Mouse (Mus musculus) regulatory T cell (primary cell): ENCODE measurements around the gene Ap1ar.

Experiments used
- in situ Hi-C: fragments of 300-600 bp; cut with MboI, MseI; formaldehyde crosslinking; loops from one replicate; pipeline ENCODE4 v1.15.1; 2025; ENCODE audit warnings: high pct_unique_total_duplicates

Ap1ar gene

DNA sequence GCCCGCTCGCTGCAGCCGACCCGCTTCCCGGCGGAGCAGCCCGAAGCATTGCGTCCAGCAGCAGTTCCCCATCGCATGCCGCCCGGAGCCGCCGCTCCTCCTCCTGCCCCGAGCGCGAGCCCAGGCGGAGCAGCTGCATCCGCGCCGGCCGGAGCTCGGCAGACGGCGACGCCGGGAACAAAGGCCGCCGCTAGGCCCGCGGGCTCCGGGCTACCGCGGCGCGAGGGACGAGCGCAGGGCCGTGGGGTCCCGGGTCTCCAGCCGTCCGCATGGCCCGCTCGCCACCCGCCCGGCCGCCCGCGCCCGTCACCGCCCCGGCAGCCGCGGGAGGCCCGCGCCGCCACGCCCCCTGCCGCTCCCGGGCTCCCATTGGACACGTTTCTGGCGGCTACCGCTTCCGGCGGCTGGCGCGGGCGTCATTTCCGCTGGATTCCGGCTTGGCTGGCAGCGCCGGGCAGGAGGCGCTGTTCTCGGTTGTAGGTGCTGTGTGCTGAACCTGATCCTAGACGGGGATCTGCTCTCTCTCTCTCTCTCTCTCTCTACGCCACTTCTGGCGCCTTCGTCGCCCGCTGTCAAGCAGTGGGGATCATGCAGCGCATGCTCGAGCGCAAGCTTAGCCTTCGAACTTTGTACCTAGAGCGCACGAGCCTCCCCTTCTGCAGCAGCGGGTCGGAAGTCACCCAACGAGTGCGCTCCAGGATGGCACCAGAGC is at the start of gene Ap1ar:
Ap1ar (minus strand) TSS at position 370 of the 712 bp plus-strand sequence.
- in situ Hi-C loops = no loop called here

DNA sequence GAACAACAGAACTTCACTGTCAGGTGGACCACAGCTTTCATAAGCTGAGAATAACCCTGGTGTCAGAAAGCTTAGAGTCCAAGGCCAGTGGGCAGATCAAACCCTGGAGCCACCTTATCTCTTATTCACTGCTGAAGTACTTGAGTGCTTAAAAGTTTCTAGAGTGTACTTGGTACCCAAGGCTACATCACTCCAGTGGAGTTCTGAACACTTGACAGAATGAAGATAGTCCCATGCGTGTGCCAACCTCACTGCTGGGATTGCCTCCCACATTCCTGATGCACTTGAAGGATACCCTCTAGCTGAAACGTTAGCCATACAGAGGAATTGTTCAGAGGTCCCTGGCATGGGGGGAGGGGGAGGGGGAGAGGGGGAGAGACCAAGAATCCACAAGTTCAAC is 44.4 kb upstream of the Ap1ar start:
- in situ Hi-C loops = loop anchor here (10.0 kb wide), 1 partner anchor 1333 kb away; no protein-coding TSS in a partner anchor

DNA sequence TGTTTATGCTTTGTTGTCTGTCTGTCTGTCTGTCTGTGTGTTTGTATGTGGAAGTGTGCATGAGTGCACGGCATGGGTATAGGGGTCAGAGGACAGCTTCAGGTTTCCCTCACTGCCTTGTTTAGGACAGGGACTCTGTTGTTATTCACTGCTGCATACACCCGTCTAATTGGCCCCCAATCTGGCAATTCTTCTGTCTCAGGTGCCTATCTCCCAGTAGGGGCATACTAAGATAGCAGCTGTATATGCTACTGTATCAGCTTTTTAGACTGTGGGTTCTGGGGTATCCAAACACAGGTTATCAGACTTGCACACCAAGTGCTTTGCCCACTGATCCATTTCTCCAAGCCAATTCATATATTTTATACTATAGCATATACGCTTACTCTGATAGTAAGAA is 42.6 kb upstream of the Ap1ar start:
- in situ Hi-C loops = loop anchor here (10.0 kb wide), 1 partner anchor 1335 kb away; no protein-coding TSS in a partner anchor

DNA sequence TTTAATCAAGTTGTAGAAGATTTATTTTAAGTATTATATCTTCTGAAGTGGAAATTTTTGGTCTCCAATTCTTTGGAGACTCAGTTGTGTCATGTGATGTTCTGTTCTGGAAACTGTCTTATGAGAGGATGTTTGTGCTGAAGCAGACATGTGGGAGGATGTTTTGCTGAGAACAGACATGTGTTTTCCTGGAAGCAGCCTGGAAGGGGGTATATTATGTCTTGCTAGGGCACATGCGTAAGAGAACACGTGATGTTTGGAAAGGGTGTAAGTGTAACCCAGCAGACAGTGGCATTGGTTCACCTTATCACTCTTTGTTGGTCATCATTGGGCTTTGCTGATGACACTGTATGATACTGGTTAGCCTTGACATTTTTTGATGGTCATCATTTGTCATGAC is 38.2 kb upstream of the Ap1ar start:
- in situ Hi-C loops = no loop called here

DNA sequence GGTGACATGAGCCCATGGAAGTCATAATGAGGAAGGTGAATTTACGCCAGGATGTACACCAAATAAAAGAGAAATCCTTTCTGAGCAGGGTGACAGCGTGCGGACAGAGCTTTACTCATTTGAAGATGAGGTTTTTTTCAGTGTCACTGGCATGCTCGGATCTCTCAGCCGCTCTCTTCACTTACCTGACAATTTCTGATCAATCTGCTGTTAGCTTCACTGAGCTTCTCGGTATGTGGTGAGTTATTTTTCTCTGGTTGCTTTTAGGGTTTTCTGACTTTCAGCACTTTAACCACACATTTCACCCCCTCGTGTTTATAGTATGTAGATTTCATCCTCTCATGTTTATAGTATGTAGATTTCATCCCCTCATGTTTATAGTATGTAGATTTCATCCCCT is 37.7 kb upstream of the Ap1ar start:
- in situ Hi-C loops = no loop called here

DNA sequence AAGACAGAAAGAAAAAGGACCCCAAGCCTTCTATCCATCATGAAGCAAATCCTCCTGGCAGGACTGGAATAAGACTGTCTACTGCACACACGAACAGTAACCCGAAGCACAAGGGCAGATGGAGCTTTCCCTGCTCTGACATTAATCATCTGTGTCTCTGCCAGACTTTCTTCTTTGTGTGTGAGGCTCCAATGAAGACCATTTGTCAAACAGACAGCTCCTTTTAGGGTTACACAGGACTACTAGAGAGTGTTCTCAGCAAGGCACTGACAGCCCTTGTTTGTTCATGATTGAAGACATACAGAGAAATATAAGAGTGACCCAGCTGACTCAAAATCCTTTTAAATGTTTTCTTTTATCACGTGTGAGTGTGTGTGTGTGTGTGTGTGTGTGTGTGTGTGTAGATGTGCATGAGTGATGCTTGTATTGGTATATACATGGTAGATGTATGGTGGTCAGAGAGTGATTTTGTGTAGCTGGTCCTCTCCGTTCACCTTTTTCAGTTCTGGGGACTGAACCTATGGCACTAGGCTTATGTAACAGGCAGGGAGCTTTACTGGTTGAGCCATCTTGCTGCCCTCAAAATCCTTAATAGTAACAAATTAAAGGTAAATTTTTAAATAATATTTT is 37.0 kb upstream of the Ap1ar start:
- in situ Hi-C loops = no loop called here

DNA sequence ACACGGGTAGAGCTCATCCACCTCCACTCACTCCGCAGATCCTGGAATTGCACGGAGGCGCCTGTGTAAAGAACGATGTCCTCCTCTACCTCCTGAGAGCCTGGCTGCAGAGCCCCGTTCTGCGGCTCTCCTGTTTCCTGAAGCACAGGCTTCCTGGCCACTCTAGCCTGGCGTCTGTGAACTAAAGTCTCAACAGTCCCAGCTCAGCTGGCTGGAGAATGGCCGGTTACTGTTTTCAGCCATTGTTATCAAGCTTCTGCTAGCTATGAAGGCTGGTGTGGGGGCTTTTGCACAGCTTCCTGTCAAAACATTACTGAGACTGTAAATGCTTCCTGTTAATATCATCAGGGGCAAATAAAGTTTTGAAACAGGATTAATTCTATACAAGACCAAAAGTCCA is 34.3 kb upstream of the Ap1ar start:
- in situ Hi-C loops = no loop called here

DNA sequence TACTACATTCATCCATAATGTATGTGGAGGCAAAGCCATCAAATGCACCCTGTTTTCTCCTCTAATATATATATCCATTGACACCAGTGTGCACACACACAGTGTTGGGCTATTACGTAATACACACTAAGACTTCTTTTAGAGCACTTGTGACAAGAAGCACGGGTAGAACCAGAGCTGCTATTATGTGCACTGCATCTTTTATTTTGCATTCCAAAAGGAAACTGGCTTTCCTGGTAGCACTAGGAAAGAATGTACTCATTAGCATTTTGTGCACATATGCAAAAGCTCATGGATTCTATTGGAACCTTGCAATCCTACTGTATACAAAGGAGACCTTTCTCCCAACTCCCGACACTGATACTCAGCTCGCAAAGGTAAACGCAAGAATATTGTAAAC is 31.6 kb upstream of the Ap1ar start:
- in situ Hi-C loops = no loop called here

DNA sequence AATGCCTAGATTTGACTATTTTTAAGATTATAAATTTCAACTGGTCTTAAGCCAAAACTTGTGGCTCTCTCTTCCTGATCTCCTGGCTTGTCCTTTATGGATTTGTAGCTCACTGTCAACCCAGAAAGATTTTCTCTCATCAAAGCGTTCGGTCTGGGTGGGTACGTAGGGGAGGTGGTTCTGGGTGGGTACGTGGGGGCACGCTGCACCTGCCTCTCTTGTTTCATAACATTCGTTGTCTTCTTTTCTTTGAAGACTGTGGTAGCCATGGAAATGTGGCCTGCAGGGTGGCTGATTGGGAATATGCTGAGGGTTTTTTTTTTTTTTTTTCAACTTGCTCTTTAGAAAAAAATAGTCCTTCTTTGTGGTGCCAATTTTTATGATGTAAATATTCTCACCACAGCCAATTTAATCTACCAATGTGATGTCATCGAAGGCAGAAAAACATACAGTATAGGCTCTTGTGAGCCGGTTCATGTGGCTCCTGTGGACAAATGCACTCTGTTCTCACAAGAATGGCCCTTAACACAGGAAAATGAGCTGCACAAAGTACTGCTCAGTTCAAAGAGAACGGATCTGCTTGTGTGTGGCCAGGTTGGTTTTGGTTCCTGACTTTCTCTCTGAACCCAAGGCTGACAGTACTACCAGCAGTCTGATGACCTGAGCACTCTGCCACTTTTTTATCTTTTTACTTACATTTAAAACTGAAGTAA is 30.9 kb upstream of the Ap1ar start:
- in situ Hi-C loops = no loop called here

DNA sequence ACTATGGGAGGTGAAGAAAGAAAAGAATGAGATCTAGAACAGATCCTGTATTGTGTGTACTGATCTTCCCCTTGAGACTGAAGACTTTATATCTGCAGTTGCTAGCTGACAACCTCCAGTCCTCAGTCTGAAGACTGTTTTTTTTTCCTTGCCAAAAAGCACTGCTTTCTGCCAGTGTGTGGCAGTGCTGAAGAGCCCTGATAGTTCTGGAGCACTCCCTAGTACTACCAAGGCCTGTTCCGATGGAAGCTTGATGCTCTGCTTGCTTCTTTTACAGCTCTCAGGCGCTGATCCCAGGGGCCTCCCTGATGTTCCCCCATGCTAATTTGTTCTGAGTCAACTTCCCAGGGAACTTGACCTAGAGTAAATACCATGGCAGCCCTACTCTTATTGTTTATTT is 26.9 kb upstream of the Ap1ar start:
- in situ Hi-C loops = no loop called here

DNA sequence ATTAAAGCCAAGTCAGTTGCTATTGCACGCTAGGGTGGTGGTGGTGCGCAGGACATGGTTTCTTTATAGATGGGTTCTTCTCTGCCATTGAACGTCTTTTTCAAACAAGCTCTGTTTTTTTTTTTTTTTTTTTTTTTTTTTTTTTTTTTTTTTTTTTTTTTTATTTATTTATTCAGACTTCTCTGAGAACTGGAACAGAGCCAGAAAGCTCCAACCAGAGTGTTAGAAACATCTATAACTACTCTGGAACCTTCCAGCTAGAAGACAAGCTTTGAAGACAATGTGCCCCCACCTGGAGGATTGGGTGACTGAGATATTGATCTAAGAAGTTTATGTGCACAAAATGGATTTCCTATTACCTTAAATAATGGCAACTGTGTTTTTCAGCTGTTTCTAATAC is 26.2 kb upstream of the Ap1ar start:
- in situ Hi-C loops = no loop called here

DNA sequence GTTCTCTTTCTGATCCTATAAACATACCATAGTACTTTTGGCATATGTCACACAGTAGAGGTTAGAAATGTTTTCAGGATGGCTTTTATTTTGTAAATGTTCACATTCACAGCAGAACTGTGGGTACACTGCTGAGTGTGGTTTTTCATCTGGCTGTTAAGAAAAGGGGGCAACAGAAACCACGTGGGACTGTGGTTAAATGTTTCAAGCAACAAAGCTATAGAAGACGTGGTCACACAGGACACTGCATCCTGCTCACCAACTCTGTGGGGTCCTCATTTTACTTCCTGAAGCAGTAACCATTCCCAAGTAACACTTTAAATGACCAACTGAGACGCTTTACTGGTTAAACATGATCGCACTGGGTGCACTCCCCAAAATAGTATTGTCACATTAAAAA is 25.2 kb upstream of the Ap1ar start:
- in situ Hi-C loops = no loop called here

DNA sequence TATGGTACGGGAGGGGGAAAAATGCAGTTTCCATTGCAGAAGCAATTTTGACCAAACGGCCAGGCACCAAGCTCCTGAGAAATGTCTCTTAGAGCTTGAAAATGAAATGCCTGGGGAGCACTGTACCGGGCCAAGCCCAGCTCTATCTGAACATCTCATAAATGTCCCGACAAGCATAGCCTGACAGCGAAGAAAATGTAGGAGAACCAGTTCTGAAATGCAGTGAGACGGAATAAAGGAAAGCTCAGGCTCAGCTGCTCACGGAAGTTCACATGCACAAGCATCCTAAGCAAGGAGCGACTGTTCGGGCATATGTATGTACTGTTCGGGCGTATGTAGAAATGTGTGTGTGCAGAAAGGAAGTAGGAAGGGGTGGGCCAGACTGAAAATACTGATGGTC is 24.0 kb upstream of the Ap1ar start:
- in situ Hi-C loops = no loop called here

DNA sequence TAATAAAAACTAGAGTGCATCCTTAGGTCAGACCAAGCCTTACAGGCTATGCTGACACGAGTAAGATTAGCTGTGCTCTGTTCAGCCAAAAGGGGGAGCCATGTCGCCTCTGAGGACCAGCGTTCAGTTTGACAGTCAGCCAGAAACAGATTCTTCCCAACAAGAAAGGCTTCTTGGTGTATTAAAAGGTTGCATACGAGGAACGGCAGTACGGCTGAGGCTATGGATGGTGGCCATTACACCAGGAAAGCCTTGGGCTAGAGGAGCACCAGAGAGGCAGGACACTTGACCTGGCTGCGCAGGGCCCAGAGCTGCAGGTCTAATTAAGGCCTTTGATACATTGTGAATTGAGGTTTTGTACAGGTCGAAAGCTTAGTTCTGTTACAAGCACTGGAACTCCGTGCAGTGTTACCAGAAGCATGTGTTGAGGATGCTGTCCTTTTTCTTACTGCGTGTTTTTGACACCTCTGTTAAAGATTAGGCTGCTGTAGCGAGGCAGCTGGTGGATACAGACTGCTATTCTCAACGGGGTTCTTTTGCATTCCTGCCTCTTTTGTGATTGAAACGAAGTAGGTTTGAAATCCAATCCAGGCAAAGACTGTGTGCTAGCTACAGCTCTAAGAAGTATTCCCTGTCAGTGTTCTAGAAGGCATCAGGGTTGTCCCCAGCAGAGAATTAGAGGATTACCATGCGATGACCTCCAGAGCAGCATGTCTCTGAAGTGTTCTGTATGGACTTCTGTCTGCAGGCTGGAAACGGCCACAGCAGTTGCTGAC is 16.3 kb upstream of the Ap1ar start:
- in situ Hi-C loops = loop anchor here (5.0 kb wide), 1 partner anchor 89 kb away; no protein-coding TSS in a partner anchor

DNA sequence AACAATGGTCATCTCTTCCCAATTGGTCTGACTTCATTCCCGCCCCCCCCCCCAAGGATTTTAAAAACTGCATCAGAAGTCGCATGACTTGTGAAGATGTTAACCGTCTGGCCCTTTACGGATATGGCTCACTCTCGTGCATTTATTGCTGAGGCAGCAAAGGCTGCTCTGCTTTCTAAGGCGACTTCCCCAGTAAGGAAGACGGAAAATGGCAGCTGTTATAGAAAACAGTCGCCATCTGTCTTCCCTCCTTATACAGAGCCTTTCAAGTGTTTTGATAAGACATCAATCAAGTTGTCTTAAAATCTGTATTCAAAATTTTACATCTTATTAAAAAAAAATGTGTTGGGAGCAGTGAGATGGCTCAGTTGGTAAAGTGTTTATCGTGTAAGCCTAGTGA is 15.4 kb upstream of the Ap1ar start:
- in situ Hi-C loops = loop anchor here (5.0 kb wide), 1 partner anchor 90 kb away; no protein-coding TSS in a partner anchor

DNA sequence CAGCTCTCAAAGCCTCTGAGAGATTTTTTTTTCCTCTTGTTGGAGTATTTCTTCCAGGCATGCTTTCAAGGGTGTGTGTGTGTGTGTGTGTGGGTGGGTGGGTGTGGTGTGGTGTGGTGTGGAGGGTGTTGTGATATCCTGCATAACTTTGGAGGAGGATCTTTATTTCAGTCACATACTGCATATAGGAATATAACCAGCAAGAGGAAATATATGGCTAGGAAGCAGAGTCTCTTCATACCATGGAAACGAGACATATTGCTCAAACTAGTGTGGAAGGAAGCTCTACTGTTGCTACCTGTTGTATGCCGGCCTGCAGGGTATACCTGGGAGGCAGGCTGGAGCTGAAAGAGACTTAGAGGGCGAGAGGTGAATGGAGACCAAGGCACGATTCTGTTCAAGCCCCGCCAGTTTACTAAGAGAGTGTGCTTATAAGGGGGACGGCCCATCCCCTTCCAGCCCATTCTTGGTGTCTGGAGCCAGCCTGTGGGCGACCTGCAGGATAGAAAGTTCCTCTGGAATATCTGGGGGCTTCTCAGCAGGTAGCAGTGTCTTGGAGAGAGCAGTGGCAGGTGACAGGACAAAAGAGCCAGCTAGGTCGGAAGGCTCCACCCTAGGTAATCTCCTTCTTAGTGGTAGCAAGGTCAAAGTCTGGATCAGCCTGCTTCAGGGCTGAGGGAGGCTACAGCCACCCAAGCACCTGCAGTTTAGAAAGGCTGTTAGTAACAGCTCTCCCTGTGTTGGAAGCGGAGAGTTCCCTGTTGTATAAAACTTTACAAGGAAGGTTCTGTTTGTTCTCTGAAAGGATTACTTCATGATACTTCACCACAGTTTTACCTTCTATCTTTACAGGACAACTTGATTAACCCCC is 13.7 kb upstream of the Ap1ar start:
- in situ Hi-C loops = loop anchor here (5.0 kb wide), 1 partner anchor 91 kb away; no protein-coding TSS in a partner anchor

DNA sequence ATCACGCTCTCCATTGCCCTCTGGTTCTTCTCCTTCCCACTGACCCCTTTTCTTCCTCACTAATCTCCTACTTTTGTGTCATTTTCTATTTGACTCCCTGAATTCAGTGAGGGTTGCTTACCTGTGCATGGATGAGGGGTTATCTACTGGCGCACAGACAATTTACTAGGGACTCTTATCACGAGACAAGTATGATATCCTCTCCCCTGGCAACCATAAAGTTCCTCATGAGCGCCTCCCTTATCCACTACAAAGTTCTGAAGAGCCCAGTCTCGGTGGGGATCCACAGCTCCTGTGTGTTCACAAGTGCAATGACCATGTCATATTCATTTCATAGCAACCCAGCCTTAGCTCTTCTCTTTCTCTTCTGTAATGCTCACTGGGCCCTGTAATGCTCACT is 12.6 kb upstream of the Ap1ar start:
- in situ Hi-C loops = loop anchor here (5.0 kb wide), 1 partner anchor 92 kb away; no protein-coding TSS in a partner anchor

DNA sequence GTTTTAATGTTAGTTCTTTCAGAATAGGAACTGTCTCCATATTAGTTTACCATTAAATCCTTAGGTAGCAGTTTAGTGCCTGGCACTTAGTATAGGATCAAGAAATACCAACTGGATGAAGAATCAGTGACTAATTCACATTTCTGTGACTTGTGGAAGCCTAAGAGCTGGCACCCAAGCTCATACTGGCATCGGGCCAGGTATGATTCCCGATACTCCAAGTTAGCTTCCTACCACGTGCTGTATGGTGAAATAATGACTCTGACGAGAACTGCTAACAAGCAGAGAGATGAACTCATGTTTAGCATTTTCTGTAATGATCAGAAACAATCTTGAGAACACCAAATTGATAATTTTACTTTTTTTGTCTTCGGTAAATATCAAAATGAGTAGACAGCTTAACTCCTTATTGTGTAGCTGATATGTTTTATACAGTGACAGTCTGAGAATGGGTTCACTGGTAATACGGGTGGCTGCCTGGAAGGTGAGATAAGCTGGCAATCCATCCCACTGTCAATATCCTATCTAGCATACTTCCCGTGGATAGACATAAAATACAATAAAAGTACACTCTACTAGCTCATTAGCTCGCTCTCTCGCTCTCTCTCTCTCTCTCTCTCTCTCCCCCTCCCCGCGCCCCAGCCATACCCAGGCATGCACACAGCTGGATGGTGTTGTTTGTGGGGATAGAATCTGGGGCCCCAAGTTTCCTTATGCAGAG is 10.9 kb upstream of the Ap1ar start:
- in situ Hi-C loops = no loop called here

DNA sequence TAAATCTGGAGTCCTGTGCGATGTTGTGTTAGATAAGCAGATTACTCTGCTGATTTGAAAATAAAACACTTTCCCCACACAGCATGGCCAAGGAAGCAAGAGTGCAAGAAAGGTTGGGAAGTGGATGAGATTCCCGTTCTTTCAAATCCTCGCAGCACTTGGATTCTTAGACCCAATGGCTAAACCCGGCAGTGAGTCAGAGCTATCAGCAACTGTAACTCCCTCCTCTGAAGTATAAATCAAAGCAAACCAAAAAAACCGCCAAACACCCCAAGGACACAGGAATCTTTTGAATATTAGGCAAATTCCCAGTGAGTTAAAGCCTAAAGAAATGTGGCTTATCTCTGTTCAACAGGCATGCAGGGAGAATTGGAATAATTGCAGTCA is 6.6 kb upstream of the Ap1ar start:
- in situ Hi-C loops = no loop called here

DNA sequence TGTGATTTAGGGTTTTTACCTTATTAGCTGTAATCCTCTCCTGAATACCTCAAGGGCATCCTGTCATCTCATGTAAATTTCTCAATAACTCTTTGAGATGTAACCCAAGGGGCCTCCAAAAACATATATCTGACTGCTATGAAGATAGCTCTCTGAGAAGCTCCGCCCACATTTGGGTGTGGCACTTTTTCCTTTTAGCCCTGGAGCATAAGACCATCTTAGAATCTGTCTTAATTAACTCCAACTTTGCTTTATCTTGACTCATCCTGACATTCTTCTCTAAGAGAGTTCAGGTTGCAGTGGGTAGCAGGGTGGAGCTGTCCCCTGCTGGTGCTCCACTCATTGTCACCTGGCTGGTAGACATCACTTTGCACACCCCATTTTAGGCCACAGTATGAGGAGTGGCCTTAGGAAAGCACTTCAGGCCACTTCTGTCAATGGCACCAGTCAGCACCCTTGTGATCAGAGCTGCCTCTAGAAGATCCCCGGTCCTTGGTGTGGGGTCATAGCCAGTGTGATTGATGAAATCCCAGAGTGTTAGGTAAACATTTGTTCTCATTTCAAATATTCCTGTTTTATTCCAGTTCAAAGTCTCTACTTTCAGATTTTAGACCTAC is 6.1 kb upstream of the Ap1ar start:
- in situ Hi-C loops = no loop called here
